In the genomic region with DNA sequence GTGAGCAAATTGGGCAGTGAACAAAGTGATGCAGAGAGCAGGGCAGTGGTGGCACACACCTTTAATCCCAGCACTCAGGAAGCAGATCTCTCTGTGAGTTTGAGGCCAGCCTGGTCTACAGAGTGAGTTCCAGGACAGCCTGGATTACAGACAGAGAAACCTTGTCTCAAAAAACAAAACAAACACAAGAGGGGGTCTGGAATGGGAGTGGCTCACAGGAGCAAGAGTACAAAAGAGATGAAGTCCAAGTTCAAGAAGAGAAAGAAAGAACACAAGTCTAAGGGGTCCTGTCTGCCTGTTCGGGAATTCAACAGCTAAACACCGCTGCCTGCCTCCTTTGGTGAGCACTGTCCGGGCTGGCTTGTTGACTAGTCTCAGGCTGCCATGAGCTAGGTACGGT, we compare ENCODE assay signal across 18 mouse cellular contexts.
"Had no signal": no experiment of that assay in that cellular context is flagged by ENCODE, and none has a peak within 500 bp of the region (broad histone marks: within the 10 kb centered on the region; RNA-seq: fewer than 3 reads in every experiment).

No protein-coding gene starts in this region.

- H3K27me3 ChIP-seq: midbrain, embryonic 12.5 days; neural tube, embryonic 13.5 days; neural tube, embryonic 15.5 days; stomach, embryonic 15.5 days had no signal

- H3K4me2 ChIP-seq: lung, embryonic 14.5 days; midbrain, embryonic 12.5 days; neural tube, embryonic 13.5 days; neural tube, embryonic 15.5 days; stomach, embryonic 15.5 days had no signal

- H3K9me3 ChIP-seq: midbrain, embryonic 10.5 days; midbrain, embryonic 12.5 days; neural tube, embryonic 13.5 days; neural tube, embryonic 15.5 days; stomach, embryonic 15.5 days had no signal

- H3K4me3 ChIP-seq: midbrain, embryonic 10.5 days; midbrain, embryonic 12.5 days; myocyte; neural tube, embryonic 13.5 days; neural tube, embryonic 15.5 days; stomach, embryonic 15.5 days had no signal

- ATAC-seq: midbrain, embryonic 16.5 days had no signal

- DNase-seq: lung, adult 18-20 months; lung, embryonic 14.5 days; lung, postnatal 10 days; lung, postnatal 4 days; midbrain, embryonic 14.5 days; right cerebral cortex, adult 18-20 months; right cerebral cortex, postnatal 14 days; thymus, adult 2 months; thymus, postnatal 25 days; thymus, postnatal 4 days had no signal

- H3K36me3 ChIP-seq: stomach, embryonic 15.5 days had no signal

- H3K9ac ChIP-seq: lung, embryonic 14.5 days; midbrain, embryonic 12.5 days; neural tube, embryonic 13.5 days; neural tube, embryonic 15.5 days; stomach, embryonic 15.5 days had no signal

- H3K27ac ChIP-seq: midbrain, embryonic 10.5 days; midbrain, embryonic 12.5 days; neural tube, embryonic 13.5 days; neural tube, embryonic 15.5 days; stomach, embryonic 15.5 days; stomach, postnatal 0 days had no signal
